Mouse (Mus musculus) kidney, embryonic 16.5 days (tissue): ENCODE results near the gene Paqr5. TPM values are rescaled to one million over a fixed set of nuclear protein-coding genes. Genes with fewer than 3 reads are reported as not detected.

Source experiments
- ATAC-seq: fragments of 200-750 bp; cut with Nextera tagmentation; 2 replicates; pipeline ENCODE4 v1.8.0; 2017; ENCODE audit warnings: moderate TSS enrichment; ENCODE audit not compliant: low FRiP score, low TSS enrichment
- H3K27ac ChIP-seq: fragments of 300-500 bp; sonication (generic); 2 replicates; pipeline ENCODE4 v1.5.1; 2014; ENCODE audit warnings: low read length
- H3K27me3 ChIP-seq: fragments of 300-500 bp; sonication (generic); 2 replicates; pipeline ENCODE4 v1.6.1; 2014; ENCODE audit warnings: low read length, control low read depth, mixed read lengths; ENCODE audit not compliant: insufficient read depth
- H3K36me3 ChIP-seq: fragments of 300-500 bp; sonication (generic); 2 replicates; pipeline ENCODE4 v1.6.1; 2014; ENCODE audit warnings: low read length, control low read depth, mixed read lengths; ENCODE audit not compliant: insufficient read depth
- H3K4me1 ChIP-seq: fragments of 300-500 bp; sonication (generic); 2 replicates; pipeline ENCODE4 v1.6.1; 2014; ENCODE audit warnings: low read length, control low read depth, mixed read lengths; ENCODE audit not compliant: insufficient read depth
- H3K4me2 ChIP-seq: fragments of 300-500 bp; sonication (generic); replicated peaks from 2 replicates; pipeline ENCODE4 v1.6.1; 2014; ENCODE audit warnings: low read depth, low read length
- H3K4me3 ChIP-seq: fragments of 300-500 bp; sonication (generic); 2 replicates; pipeline ENCODE4 v1.5.1; 2014; ENCODE audit warnings: mild to moderate bottlenecking, low read length
- H3K9ac ChIP-seq: fragments of 300-500 bp; sonication (generic); replicated peaks from 2 replicates; pipeline ENCODE4 v1.6.1; 2014; ENCODE audit warnings: low read length
- H3K9me3 ChIP-seq: fragments of 300-500 bp; sonication (generic); 2 replicates; pipeline ENCODE4 v1.6.1; 2016; ENCODE audit warnings: low read length, control low read depth
- WGBS: fragments of 180-500 bp; shearing (Covaris S2); extraction: QIAGEN DNeasy Blood & Tissue Kit; methylation state at CpG from one replicate; pipeline ENCODE4 v1.1.7; 2014; 5-methylcytosine and 5-hydroxymethylcytosine counted together
- polyA plus RNA-seq: library from polyadenylated mRNA; unstranded; fragments of >200 nt; fragmentation: Nextera tagmentation; extraction: Ambion mirVana; gene quantifications from 2 replicates; pipeline ENCODE4 v1.2.1, GENCODE M21; 2015

Paqr5 gene
- polyA plus RNA-seq, result 50.4 and 53.4 TPM in 2 replicates

- Histone ChIP-seq H3K4me3 (peak within 1 kb of the TSS; percentile 59), H3K36me3 (no peaks in the 10 kb centered on the region), H3K9me3 (no peaks in the 10 kb centered on the region), H3K27me3 (peaks cover 9% of the 10 kb centered on the region; the same call in 1 of the 2 replicates), H3K4me2 (peak within 1 kb of the TSS; percentile 81), H3K4me1 (peaks cover 36% of the 10 kb centered on the region), H3K27ac (peak within 1 kb of the TSS; percentile 54; the same call in 1 of the 2 replicates), H3K9ac (peak within 1 kb of the TSS; percentile 62)
- WGBS, result under 1% methylated on average over 31 of the region's 32 CpGs
- ATAC-seq, result peak; percentile 84
These were observed at the start of gene Paqr5 for GRCm38 (mm10) chr9:62026600-62026999. Paqr5 (minus strand) TSS chr9:62026856.

DNA sequence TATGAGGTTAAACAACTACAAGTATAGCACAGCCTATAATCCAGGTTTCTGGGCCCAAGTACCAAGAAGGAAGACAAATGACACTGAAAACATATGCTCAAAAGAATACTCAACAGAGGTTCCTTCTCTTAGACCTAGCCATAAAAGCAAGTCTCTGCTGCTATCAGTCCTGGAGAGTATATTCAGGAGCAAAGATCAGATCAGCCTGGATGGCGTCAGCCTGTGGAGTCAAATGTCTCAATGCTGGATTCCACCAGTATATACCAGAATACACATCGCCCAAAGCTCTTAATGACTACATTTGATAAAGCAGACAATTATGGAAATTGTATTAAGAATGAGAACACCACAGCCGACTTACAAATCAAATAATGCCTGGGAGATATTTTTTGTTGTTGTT is 35.6 kb upstream of the Paqr5 start:
- Histone ChIP-seq H3K4me3 (no peak overlapping the region), H3K4me1 (no peaks in the 10 kb centered on the region), H3K36me3 (no peaks in the 10 kb centered on the region), H3K9me3 (no peaks in the 10 kb centered on the region), H3K27me3 (no peaks in the 10 kb centered on the region), H3K4me2 (no peak overlapping the region), H3K27ac (no peak overlapping the region), H3K9ac (no peak overlapping the region)
- no peak for ATAC-seq
- WGBS, result 94% methylated on average over 3 of the region's 3 CpGs

DNA sequence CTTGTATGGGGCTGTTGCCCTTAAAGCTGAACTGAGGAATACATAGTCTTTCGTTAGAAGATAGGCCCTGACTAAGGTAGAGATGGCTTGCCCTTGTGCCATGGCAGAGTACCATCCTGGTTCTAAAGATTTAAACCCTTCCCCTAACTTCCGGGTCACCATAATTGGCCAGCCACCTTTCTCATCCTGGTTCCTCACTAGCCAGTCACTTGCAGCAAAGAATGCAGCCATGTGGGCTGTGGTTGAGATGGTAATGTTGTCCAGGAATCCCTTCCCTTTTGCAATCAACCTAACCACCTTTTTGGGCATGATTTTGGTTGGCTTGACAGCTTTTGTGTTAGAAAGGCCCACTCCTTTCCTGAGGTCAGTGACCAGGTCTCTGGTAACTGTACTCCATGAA is 33.8 kb upstream of the Paqr5 start:
- Histone ChIP-seq H3K9me3 (no peaks in the 10 kb centered on the region), H3K9ac (no peak overlapping the region), H3K36me3 (no peaks in the 10 kb centered on the region), H3K27ac (no peak overlapping the region), H3K4me2 (no peak overlapping the region), H3K4me1 (no peaks in the 10 kb centered on the region), H3K4me3 (no peak overlapping the region), H3K27me3 (no peaks in the 10 kb centered on the region)
- ATAC-seq, result no peak
- 94% methylated on average over 2 of the region's 2 CpGs for WGBS

GRCm38 (mm10) chr9:62059941-62060340 is 33.3 kb upstream of the Paqr5 start:
- WGBS, result 78% methylated on average over 11 of the region's 11 CpGs
- H3K9ac ChIP-seq, result no peak overlapping the region
- H3K4me3 ChIP-seq, result no peak overlapping the region
- no peaks in the 10 kb centered on the region for H3K27me3 ChIP-seq
- H3K4me1 ChIP-seq, result no peaks in the 10 kb centered on the region
- no peak overlapping the region for H3K27ac ChIP-seq
- ATAC-seq, result no peak
- no peaks in the 10 kb centered on the region for H3K9me3 ChIP-seq
- H3K36me3 ChIP-seq, result no peaks in the 10 kb centered on the region
- no peak overlapping the region for H3K4me2 ChIP-seq

DNA sequence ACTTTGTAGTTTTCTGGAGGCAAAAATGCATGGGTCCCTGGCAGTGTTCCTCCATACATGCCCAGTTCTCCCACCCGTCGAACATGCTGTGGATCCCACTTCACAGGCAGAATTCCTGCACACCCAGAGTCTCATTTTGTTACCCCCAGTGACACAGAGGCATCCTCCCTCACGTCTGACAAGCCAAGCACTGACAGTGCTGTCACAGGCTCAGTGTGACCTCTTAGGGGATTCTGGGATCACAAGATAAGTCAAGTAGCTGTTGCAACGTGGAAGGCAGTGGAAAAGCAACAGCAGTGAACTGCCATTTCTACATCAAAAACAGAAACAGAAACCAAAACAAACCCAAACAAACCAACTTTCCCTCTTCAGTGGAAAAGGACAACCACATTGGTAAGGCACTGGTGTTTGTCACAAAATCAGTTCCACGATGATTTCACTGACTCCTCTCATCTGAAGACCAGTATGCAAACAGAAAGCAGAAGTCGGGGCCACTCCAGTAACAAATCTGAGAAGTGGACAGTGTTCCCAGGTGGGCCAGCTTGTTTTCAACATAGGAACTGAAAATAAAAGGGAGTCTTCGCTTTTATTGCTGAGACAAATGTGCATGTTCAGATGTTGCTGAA is 31.3 kb upstream of the Paqr5 start:
- Histone ChIP-seq H3K4me3 (no peak overlapping the region), H3K4me2 (no peak overlapping the region), H3K27ac (no peak overlapping the region), H3K9ac (no peak overlapping the region), H3K4me1 (no peaks in the 10 kb centered on the region), H3K36me3 (no peaks in the 10 kb centered on the region), H3K9me3 (no peaks in the 10 kb centered on the region), H3K27me3 (no peaks in the 10 kb centered on the region)
- no peak for ATAC-seq
- 73% methylated on average over 7 of the region's 7 CpGs for WGBS

DNA sequence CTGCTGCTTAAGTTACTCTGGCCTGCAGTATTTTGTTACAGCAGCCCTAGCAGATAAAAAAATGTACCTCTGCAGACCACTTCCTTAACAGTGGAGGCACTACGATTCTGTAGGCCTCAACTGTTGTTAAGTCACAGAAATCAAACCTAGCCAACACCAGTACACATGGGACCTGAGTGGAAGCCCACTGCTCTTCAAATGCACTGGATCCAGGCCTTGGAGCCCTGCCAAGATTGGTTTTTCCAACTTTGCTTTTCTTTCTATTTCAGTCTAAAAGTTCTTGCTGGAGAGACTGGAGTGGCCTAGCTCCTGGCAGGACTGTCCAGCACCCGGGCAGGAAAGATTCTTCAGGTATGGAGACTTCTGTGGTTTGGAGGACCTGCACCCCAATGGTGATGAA is 29.6 kb upstream of the Paqr5 start:
- H3K4me1 ChIP-seq, result no peaks in the 10 kb centered on the region

GRCm38 (mm10) chr9:62050801-62051200 is 24.1 kb upstream of the Paqr5 start:
- WGBS, result 54% methylated on average over 4 of the region's 4 CpGs
- no peak for ATAC-seq

More for the DNA sequence above, 29.6 kb upstream of the Paqr5 start:
- Histone ChIP-seq H3K36me3 (no peaks in the 10 kb centered on the region), H3K4me3 (no peak overlapping the region), H3K9me3 (no peaks in the 10 kb centered on the region), H3K27ac (no peak overlapping the region), H3K4me2 (no peak overlapping the region), H3K27me3 (no peaks in the 10 kb centered on the region), H3K9ac (no peak overlapping the region)
- 82% methylated on average over 2 of the region's 2 CpGs for WGBS
- ATAC-seq, result no peak

GRCm38 (mm10) chr9:62049166-62049565 is 22.5 kb upstream of the Paqr5 start:
- WGBS, result 74% methylated on average over 8 of the region's 8 CpGs
- ATAC-seq, result no peak
- H3K36me3 ChIP-seq, result no peaks in the 10 kb centered on the region

More at GRCm38 (mm10) chr9:62050801-62051200, 24.1 kb upstream of the Paqr5 start:
- Histone ChIP-seq H3K27ac (no peak overlapping the region), H3K36me3 (no peaks in the 10 kb centered on the region), H3K4me2 (no peak overlapping the region), H3K27me3 (no peaks in the 10 kb centered on the region), H3K9me3 (no peaks in the 10 kb centered on the region), H3K4me3 (no peak overlapping the region), H3K4me1 (no peaks in the 10 kb centered on the region), H3K9ac (no peak overlapping the region)

DNA sequence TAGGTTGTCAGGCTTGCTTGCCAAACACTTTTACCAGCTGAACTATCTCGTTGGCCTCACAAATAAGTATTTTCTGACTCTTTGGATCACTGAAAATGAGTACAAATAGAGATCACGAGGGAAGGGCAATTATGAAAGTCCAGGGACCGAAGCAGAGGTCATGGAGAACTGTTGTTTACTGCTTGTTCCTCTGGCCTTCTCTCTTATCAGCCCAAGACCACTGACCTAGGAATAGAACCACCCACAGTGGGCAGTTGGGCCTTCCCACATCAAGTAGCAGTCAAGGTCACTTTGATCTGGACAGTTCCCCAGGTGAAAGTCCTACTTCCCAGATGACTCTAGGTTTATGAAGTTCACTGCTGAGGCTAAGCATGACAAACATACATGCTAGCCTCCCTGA is 15.5 kb upstream of the Paqr5 start:
- Histone ChIP-seq H3K27me3 (no peaks in the 10 kb centered on the region), H3K27ac (no peak overlapping the region), H3K4me3 (no peak overlapping the region), H3K9me3 (no peaks in the 10 kb centered on the region), H3K9ac (no peak overlapping the region), H3K4me2 (no peak overlapping the region), H3K4me1 (peaks cover 3% of the 10 kb centered on the region; the same call in 1 of the 2 replicates), H3K36me3 (no peaks in the 10 kb centered on the region)
- no peak for ATAC-seq
- WGBS, result 86% methylated on average over 3 of the region's 3 CpGs

More at GRCm38 (mm10) chr9:62049166-62049565, 22.5 kb upstream of the Paqr5 start:
- no peak overlapping the region for H3K4me3 ChIP-seq
- no peak overlapping the region for H3K27ac ChIP-seq
- H3K9ac ChIP-seq, result no peak overlapping the region
- no peaks in the 10 kb centered on the region for H3K9me3 ChIP-seq
- no peak overlapping the region for H3K4me2 ChIP-seq
- H3K4me1 ChIP-seq, result no peaks in the 10 kb centered on the region
- no peaks in the 10 kb centered on the region for H3K27me3 ChIP-seq

GRCm38 (mm10) chr9:62040008-62040608 is 13.5 kb upstream of the Paqr5 start:
- Histone ChIP-seq H3K27me3 (no peaks in the 10 kb centered on the region), H3K27ac (no peak overlapping the region), H3K4me1 (peaks cover 3% of the 10 kb centered on the region; the same call in 1 of the 2 replicates), H3K4me3 (no peak overlapping the region), H3K9ac (0 out of 2 replicates have a peak overlapping the region, but pooled peaks have one; percentile 17), H3K9me3 (no peaks in the 10 kb centered on the region), H3K4me2 (peak overlapping the region; percentile 43), H3K36me3 (no peaks in the 10 kb centered on the region)
- WGBS, result 8% methylated on average over 20 of the region's 20 CpGs
- peak; percentile 73 for ATAC-seq
